Mouse (Mus musculus): ENCODE results near the gene Fitm1.

- TF ChIP-seq USF1 (IDR thresholded peaks at IDR 0.05; ENCODE audit: low read depth) = no peak
- TF ChIP-seq MYOD1 (IDR thresholded peaks at IDR 0.05; ENCODE audit: control insufficient read depth in 1 of 3, insufficient read length in 2 of 3, low read depth in 2 of 3) = no peak
- TF ChIP-seq POLR2A (IDR thresholded peaks at IDR 0.05; ENCODE audit: insufficient read length, low read depth) = no peak
- TF ChIP-seq TCF3 (IDR thresholded peaks at IDR 0.05; ENCODE audit: insufficient read length, low read depth) = no peak
- no peak for TF ChIP-seq MAX (IDR thresholded peaks at IDR 0.05; ENCODE audit: low read depth)
- TF ChIP-seq MYOG (IDR thresholded peaks at IDR 0.05; ENCODE audit: control insufficient read depth in 1 of 3, insufficient read depth in 1 of 3, insufficient read length in 2 of 3, low read depth in 2 of 3) = no peak
Observed at GRCm38 (mm10) chr14:55614565-55615178, 39.3 kb downstream of the Fitm1 start.
